Mouse (Mus musculus) liver, embryonic 15.5 days (tissue): ENCODE measurements around the gene Wdr81. TPM values are rescaled to one million over a fixed set of nuclear protein-coding genes. Genes with fewer than 3 reads are reported as not detected.

Experiments
- ATAC-seq: fragments of 200-750 bp; cut with Nextera tagmentation; 2 replicates; pipeline ENCODE4 v1.8.0; 2017; ENCODE audit warnings: moderate number of reproducible peaks, mild to moderate bottlenecking, moderate library complexity; ENCODE audit not compliant: insufficient read depth
- H3K27ac ChIP-seq: fragments of 300-500 bp; sonication (generic); replicated peaks from 2 replicates; pipeline ENCODE4 v1.5.1; 2015; ENCODE audit warnings: mild to moderate bottlenecking, inconsistent platforms
- H3K27me3 ChIP-seq: fragments of 300-500 bp; sonication (generic); 2 replicates; pipeline ENCODE4 v1.6.1; 2015; ENCODE audit warnings: mild to moderate bottlenecking, inconsistent platforms
- H3K36me3 ChIP-seq: fragments of 300-500 bp; sonication (generic); replicated peaks from 2 replicates; pipeline ENCODE4 v1.6.1; 2015; ENCODE audit warnings: moderate library complexity, mild to moderate bottlenecking, inconsistent platforms
- H3K4me1 ChIP-seq: fragments of 300-500 bp; sonication (generic); replicated peaks from 2 replicates; pipeline ENCODE4 v1.6.1; 2015; ENCODE audit warnings: inconsistent platforms
- H3K4me2 ChIP-seq: fragments of 300-500 bp; sonication (generic); 2 replicates; pipeline ENCODE4 v1.6.1; 2015; ENCODE audit warnings: moderate library complexity, mild to moderate bottlenecking, inconsistent platforms
- H3K4me3 ChIP-seq: fragments of 300-500 bp; sonication (generic); replicated peaks from 2 replicates; pipeline ENCODE4 v1.5.1; 2015; ENCODE audit warnings: mild to moderate bottlenecking, inconsistent platforms
- H3K9ac ChIP-seq: fragments of 300-500 bp; sonication (generic); 2 replicates; pipeline ENCODE4 v1.6.1; 2015; ENCODE audit warnings: moderate library complexity, mild to moderate bottlenecking, inconsistent platforms
- H3K9me3 ChIP-seq: fragments of 300-500 bp; sonication (generic); replicated peaks from 2 replicates; pipeline ENCODE4 v1.6.1; 2016; ENCODE audit warnings: inconsistent platforms
- WGBS: fragments of 180-500 bp; shearing (Covaris S2); methylation state at CpG from one replicate; pipeline ENCODE4 v1.1.7; 2015; ENCODE audit warnings: mixed read lengths; ENCODE audit not compliant: insufficient replicate concordance; 5-methylcytosine and 5-hydroxymethylcytosine counted together
- polyA plus RNA-seq: library from polyadenylated mRNA; unstranded; fragments of >200 nt; fragmentation: Nextera tagmentation; extraction: Ambion mirVana; gene quantifications from 2 replicates; pipeline ENCODE4 v1.2.1, GENCODE M21; 2015

Wdr81 gene
- polyA plus RNA-seq, 1 experiment from 2014 or later, result 21.0 TPM

DNA sequence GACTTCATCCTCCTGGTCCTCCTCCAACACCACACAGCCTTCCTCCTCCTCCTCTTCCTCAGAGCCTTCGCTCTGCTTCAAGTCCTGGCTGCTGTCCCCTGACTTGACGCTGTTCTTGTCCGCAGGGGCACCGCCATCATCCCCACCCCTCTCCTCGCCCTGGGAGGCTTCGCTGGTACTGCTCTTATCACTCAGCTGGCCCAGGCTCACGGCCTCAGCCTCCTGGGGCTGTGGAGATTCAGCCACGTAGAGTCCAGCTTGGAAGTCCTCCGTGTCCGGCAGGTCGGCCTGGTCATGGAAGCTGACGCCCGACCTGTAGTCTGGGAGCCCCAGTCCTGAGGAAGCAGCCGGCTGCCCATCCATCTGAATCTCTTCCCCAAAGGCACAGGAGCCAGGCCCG is 3.6 kb downstream of the Wdr81 start:
- Histone ChIP-seq H3K4me3 (peak overlapping the region; percentile 58), H3K27me3 (no peaks in the 10 kb centered on the region), H3K9ac (peak overlapping the region; percentile 75), H3K27ac (peak overlapping the region; percentile 98), H3K36me3 (peaks cover 57% of the 10 kb centered on the region), H3K4me1 (peaks cover 89% of the 10 kb centered on the region), H3K4me2 (peak overlapping the region; percentile 98), H3K9me3 (no peaks in the 10 kb centered on the region)
- 30% methylated on average over 15 of the region's 15 CpGs for WGBS
- peak; percentile 60 for ATAC-seq

DNA sequence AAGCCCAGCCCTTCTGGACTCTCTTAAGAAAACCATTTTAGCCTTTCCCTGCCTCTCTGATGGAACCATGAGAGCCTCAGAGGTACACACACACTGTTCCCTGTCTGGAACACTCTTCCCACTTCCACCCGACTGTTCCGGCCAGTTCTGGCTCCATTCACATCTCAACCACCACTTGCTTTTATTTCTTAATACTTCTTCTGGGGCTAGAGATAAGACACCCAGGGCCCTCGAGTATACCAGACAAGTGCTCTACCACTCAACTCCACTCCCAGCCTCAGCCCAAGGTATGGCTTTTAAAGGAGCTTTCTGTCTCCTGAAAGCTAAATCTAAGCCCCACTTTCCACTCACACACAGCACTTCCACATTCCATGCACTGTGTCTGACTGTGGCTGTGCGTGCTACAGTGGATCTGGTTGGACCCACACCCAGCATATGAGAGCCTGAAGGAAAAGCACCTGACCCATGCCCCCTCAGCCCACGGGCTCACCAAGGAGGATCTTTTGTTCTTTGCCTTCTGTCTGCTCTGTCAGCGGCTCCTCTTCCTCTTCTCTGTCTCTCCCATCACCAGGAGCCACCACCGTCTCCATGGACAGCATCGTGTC is 4.1 kb downstream of the Wdr81 start:
- H3K27me3 ChIP-seq, result no peaks in the 10 kb centered on the region
- H3K4me1 ChIP-seq, result peaks cover 83% of the 10 kb centered on the region
- H3K36me3 ChIP-seq, result peaks cover 63% of the 10 kb centered on the region
- 27% methylated on average over 8 of the region's 8 CpGs for WGBS
- H3K4me3 ChIP-seq, result peak overlapping the region; percentile 58
- no peaks in the 10 kb centered on the region for H3K9me3 ChIP-seq
- H3K9ac ChIP-seq, result peak overlapping the region; percentile 75
- ATAC-seq, result peak; percentile 78
- peak overlapping the region; percentile 98 for H3K27ac ChIP-seq
- peak overlapping the region; percentile 98 for H3K4me2 ChIP-seq

- no peaks in the 10 kb centered on the region for H3K27me3 ChIP-seq
- no peaks in the 10 kb centered on the region for H3K9me3 ChIP-seq
- peaks cover 79% of the 10 kb centered on the region for H3K4me1 ChIP-seq
- 26% methylated on average over 7 of the region's 7 CpGs for WGBS
- peak overlapping the region; percentile 98 for H3K4me2 ChIP-seq
- H3K27ac ChIP-seq, result peak overlapping the region; percentile 98
- H3K4me3 ChIP-seq, result peak overlapping the region; percentile 58
- peaks cover 70% of the 10 kb centered on the region for H3K36me3 ChIP-seq
- peak overlapping the region; percentile 75 for H3K9ac ChIP-seq
- ATAC-seq, result peak; percentile 78
These were observed 4.8 kb downstream of the Wdr81 start for GRCm38 (mm10) chr11:75449695-75450094.

- H3K36me3 ChIP-seq, result peaks cover 81% of the 10 kb centered on the region
- H3K4me2 ChIP-seq, result peak overlapping the region; percentile 98
- H3K27ac ChIP-seq, result peak overlapping the region; percentile 98
- no peak for ATAC-seq
- WGBS, result 39% methylated on average over 3 of the region's 3 CpGs
- peak overlapping the region; percentile 58 for H3K4me3 ChIP-seq
- H3K4me1 ChIP-seq, result peaks cover 78% of the 10 kb centered on the region
- H3K9me3 ChIP-seq, result no peaks in the 10 kb centered on the region
- H3K27me3 ChIP-seq, result no peaks in the 10 kb centered on the region
- H3K9ac ChIP-seq, result peak overlapping the region; percentile 75
These were observed 5.9 kb downstream of the Wdr81 start for GRCm38 (mm10) chr11:75448575-75448974.

DNA sequence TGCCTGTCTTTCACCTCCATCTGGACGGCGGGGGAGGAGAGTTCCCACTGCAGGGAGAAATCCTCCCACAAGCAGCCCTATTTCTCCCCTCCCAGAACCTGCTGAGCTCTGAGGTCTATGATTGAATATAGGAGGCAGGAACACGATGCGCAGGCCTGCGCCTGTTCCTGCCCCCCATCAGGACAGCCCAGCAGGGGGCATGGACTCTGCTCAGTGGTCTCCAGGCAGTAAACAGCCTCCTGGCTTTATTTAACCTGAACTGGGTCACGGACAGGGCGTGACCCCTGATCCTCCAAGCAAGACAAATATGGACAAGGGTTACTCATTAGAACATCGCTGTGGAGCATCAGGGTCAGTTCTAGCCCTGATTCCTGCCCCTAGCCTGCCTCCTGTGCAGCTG is 10.8 kb downstream of the Wdr81 start:
- Histone ChIP-seq H3K27me3 (no peaks in the 10 kb centered on the region), H3K36me3 (peaks cover 88% of the 10 kb centered on the region), H3K4me1 (peaks cover 46% of the 10 kb centered on the region), H3K9ac (no peak overlapping the region; the same call in 1 of the 2 replicates), H3K4me2 (no peak overlapping the region), H3K9me3 (no peaks in the 10 kb centered on the region), H3K27ac (peak overlapping the region; percentile 78), H3K4me3 (no peak overlapping the region)
- WGBS, result 85% methylated on average over 8 of the region's 8 CpGs
- peak; percentile 73 for ATAC-seq

GRCm38 (mm10) chr11:75441601-75442000 is 12.9 kb downstream of the Wdr81 start:
- H3K4me2 ChIP-seq, result no peak overlapping the region
- 89% methylated on average over 16 of the region's 16 CpGs for WGBS
- no peaks in the 10 kb centered on the region for H3K27me3 ChIP-seq
- no peak overlapping the region; the same call in 1 of the 2 replicates for H3K27ac ChIP-seq
- H3K9me3 ChIP-seq, result no peaks in the 10 kb centered on the region
- ATAC-seq, result no peak
- H3K4me1 ChIP-seq, result peaks cover 29% of the 10 kb centered on the region
- H3K36me3 ChIP-seq, result peaks cover 68% of the 10 kb centered on the region
- H3K4me3 ChIP-seq, result no peak overlapping the region
- no peak overlapping the region for H3K9ac ChIP-seq

- H3K9ac ChIP-seq, result no peak overlapping the region
- no peak overlapping the region for H3K4me2 ChIP-seq
- H3K36me3 ChIP-seq, result peaks cover 69% of the 10 kb centered on the region
- 81% methylated on average over 7 of the region's 7 CpGs for WGBS
- no peaks in the 10 kb centered on the region for H3K27me3 ChIP-seq
- H3K4me1 ChIP-seq, result peaks cover 34% of the 10 kb centered on the region
- no peak overlapping the region; the same call in 1 of the 2 replicates for H3K27ac ChIP-seq
- no peaks in the 10 kb centered on the region for H3K9me3 ChIP-seq
- H3K4me3 ChIP-seq, result no peak overlapping the region
- ATAC-seq, result no peak
These were observed 13.5 kb downstream of the Wdr81 start for GRCm38 (mm10) chr11:75441034-75441433.

DNA sequence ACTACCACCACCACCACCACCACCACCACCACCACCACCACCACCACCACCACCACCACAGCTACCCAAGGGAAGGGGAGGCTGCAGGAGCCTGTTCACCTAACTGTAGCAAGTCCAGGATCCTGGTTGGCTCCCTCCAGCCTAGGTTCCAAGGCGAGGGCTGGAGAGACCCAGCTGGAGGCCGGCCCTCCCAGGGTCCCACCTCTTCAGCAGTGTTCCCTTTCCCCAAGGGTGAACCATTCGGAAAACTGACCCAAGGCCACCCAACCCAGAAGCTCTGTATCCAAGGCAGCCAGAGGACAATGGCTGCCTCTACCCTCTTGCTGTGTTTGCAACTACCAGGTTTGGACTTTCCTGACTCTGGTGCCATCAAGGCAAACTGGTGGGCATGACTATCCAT is 14.6 kb downstream of the Wdr81 start:
- Histone ChIP-seq H3K4me1 (peaks cover 34% of the 10 kb centered on the region), H3K9ac (no peak overlapping the region), H3K27me3 (no peaks in the 10 kb centered on the region), H3K4me2 (no peak overlapping the region), H3K4me3 (no peak overlapping the region), H3K36me3 (peaks cover 67% of the 10 kb centered on the region), H3K27ac (peak overlapping the region; percentile 70), H3K9me3 (no peaks in the 10 kb centered on the region)
- ATAC-seq, result no peak
- WGBS, result 64% methylated on average over 3 of the region's 3 CpGs

DNA sequence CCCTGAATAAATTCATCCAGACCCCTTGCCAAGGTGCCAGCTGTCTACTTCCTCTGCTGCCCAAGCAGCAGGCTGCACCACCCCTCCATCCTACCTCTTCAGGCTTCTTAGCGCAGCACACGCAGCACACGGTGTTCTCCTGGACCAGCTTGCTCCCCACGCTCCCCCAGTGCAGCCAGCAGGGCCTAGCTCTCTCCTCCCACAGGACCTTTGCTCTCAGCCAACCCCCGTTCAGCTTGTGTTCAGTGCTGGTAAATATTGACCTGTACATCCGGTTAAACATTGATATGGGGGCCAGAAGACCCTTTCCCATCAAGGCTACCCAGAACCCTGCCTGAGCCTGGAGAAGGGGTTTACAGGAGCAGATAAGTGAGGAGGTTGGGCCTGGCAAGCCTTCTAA is 15.2 kb downstream of the Wdr81 start, which contains the start of gene Serpinf2:
Gene Serpinf2 (minus strand): TSS at position 229 of the 400 bp plus-strand sequence.
- H3K36me3 ChIP-seq, result peaks cover 66% of the 10 kb centered on the region

DNA sequence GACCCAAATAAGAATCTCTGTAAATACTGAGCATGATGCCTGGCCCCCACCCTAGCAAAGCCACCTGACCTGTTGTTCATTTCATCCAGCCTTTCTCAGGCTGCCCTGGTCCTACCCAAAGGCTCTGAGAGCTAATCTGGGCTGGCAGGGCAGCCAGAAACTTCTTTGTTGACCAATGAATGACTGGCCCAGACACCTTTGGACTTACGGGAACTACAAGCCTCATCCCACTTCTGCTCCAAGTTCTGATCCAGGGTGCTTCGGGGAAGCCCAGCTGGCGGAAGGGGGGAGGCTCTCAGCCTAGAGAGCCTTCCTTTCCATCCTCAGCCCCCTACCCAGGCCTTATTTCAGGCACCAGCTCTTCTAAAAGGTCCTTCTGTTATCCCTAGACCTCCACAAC is 15.7 kb downstream of the Wdr81 start:
- Histone ChIP-seq H3K4me3 (peak overlapping the region; percentile 43), H3K9ac (peak overlapping the region; percentile 35), H3K27ac (peak overlapping the region; percentile 74), H3K36me3 (peaks cover 65% of the 10 kb centered on the region), H3K9me3 (0 out of 2 replicates have a peak, but pooled peaks cover 4% of the 10 kb centered on the region), H3K4me2 (peak overlapping the region; percentile 10; the same call in 1 of the 2 replicates), H3K27me3 (no peaks in the 10 kb centered on the region), H3K4me1 (peaks cover 22% of the 10 kb centered on the region)
- WGBS, result 73% methylated on average over 3 of the region's 3 CpGs
- 0 out of 2 replicates have a peak, but pooled peaks have one; percentile 3 for ATAC-seq

More for the DNA sequence above, 15.2 kb downstream of the Wdr81 start, which contains the start of gene Serpinf2:
- 73% methylated on average over 6 of the region's 6 CpGs for WGBS
- Histone ChIP-seq H3K9me3 (0 out of 2 replicates have a peak, but pooled peaks cover 3% of the 10 kb centered on the region), H3K4me1 (peaks cover 28% of the 10 kb centered on the region), H3K27ac (peak within 1 kb of the TSS; percentile 74), H3K9ac (peak within 1 kb of the TSS; percentile 35), H3K4me2 (peak within 1 kb of the TSS; percentile 10; the same call in 1 of the 2 replicates), H3K27me3 (no peaks in the 10 kb centered on the region), H3K4me3 (peak within 1 kb of the TSS; percentile 43)
- peak; percentile 63 for ATAC-seq

GRCm38 (mm10) chr11:75438194-75438593 is 16.3 kb downstream of the Wdr81 start:
- Histone ChIP-seq H3K4me1 (peaks cover 22% of the 10 kb centered on the region), H3K27ac (peak overlapping the region; percentile 74), H3K9ac (0 out of 2 replicates have a peak overlapping the region, but pooled peaks have one; percentile 15), H3K36me3 (peaks cover 64% of the 10 kb centered on the region), H3K4me3 (peak overlapping the region; percentile 43), H3K27me3 (no peaks in the 10 kb centered on the region), H3K4me2 (peak overlapping the region; percentile 27; the same call in 1 of the 2 replicates), H3K9me3 (0 out of 2 replicates have a peak, but pooled peaks cover 4% of the 10 kb centered on the region)
- WGBS, result 67% methylated on average over 13 of the region's 13 CpGs
- ATAC-seq, result no peak
